Mouse (Mus musculus) testis, adult 2 months (tissue): ENCODE results near the gene Eif3l.

Experiments used
- CTCF ChIP-seq: fragments of 200-500 bp; IDR thresholded peaks from 2 replicates; pipeline ENCODE4 v1.5.1; 2012; ENCODE audit warnings: low read depth, mild to moderate bottlenecking, inconsistent platforms, low read length, moderate library complexity; ENCODE audit not compliant: control insufficient read depth, insufficient read depth, insufficient replicate concordance
- POLR2A ChIP-seq: fragments of 200-500 bp; IDR thresholded peaks from 2 replicates; pipeline ENCODE4 v1.6.1; 2012; ENCODE audit warnings: low read depth, mild to moderate bottlenecking, inconsistent platforms, low read length, moderate library complexity; ENCODE audit not compliant: control insufficient read depth

GRCm38 (mm10) chr15:79105804-79106203, 30.8 kb downstream of the Eif3l start:
- TF ChIP-seq CTCF (no peak), POLR2A (no peak)
